Mouse (Mus musculus) ES-Bruce4 (cell line): ENCODE measurements at regions not wholly inside any gene's neighbourhood (a gene's known extent, or its start where the extent isn't known, plus 50 kb on each side); places are given as distances from the start of the nearest gene placed in this dataset.
A peak's percentile ranks its signal among the peaks of the same experiment; 100 is the strongest.
"Not testable (repeated sequence)": the region's sequence is repeated elsewhere in the genome, so short reads cannot be mapped to it uniquely, and the experiment has no call there.

Experiments
- H3K27ac ChIP-seq: 2 replicates; pipeline ENCODE4 v1.5.1; 2012; ENCODE audit warnings: low read length, inconsistent platforms; ENCODE audit not compliant: insufficient read depth
- H3K27me3 ChIP-seq: 2 replicates; pipeline ENCODE4 v1.6.1; 2012; ENCODE audit warnings: mild to moderate bottlenecking, low read length, inconsistent platforms; ENCODE audit not compliant: control insufficient read depth, poor library complexity, insufficient read depth, severe bottlenecking
- H3K36me3 ChIP-seq: 2 replicates; pipeline ENCODE4 v1.6.1; 2012; ENCODE audit warnings: inconsistent platforms, mild to moderate bottlenecking, low read length, moderate library complexity; ENCODE audit not compliant: control insufficient read depth, poor library complexity, insufficient read depth, severe bottlenecking
- H3K4me1 ChIP-seq: one replicate; pipeline ENCODE4 v1.8.1; 2011; ENCODE audit warnings: low read length; ENCODE audit not compliant: control insufficient read depth, insufficient read depth
- H3K4me3 ChIP-seq: 2 replicates; pipeline ENCODE4 v1.5.1; 2011; ENCODE audit warnings: low read depth, mild to moderate bottlenecking, low read length
- H3K9ac ChIP-seq: 2 replicates; pipeline ENCODE4 v1.6.1; 2012; ENCODE audit warnings: low read depth, mild to moderate bottlenecking, inconsistent platforms; ENCODE audit not compliant: poor library complexity, severe bottlenecking
- H3K9me3 ChIP-seq: replicated peaks from 2 replicates; pipeline ENCODE4 v1.6.1; 2012; ENCODE audit warnings: mild to moderate bottlenecking, low read length, inconsistent platforms; ENCODE audit not compliant: control insufficient read depth, poor library complexity, insufficient read depth, severe bottlenecking
- CTCF ChIP-seq: IDR thresholded peaks from one replicate; pipeline ENCODE4 v1.8.1; 2011; ENCODE audit warnings: low read depth, low read length
- EP300 ChIP-seq: IDR thresholded peaks from 2 replicates; pipeline ENCODE4 v1.6.1; 2011; ENCODE audit warnings: low read depth, low read length; ENCODE audit not compliant: insufficient read depth
- POLR2A ChIP-seq: IDR thresholded peaks from one replicate; pipeline ENCODE4 v1.8.1; 2011; ENCODE audit warnings: low read length; ENCODE audit not compliant: insufficient read depth

- no peaks in the 10 kb centered on the region for H3K36me3 ChIP-seq
- TF ChIP-seq POLR2A (no peak), CTCF (no peak), EP300 (no peak)
- H3K4me1 ChIP-seq, result no peaks in the 10 kb centered on the region
- no peak overlapping the region for H3K27ac ChIP-seq
- no peaks in the 10 kb centered on the region for H3K27me3 ChIP-seq
- no peak overlapping the region for H3K4me3 ChIP-seq
- no peaks in the 10 kb centered on the region for H3K9me3 ChIP-seq
- no peak overlapping the region for H3K9ac ChIP-seq
Measured at GRCm38 (mm10) chr4:35325300-35325699, 99.3 kb upstream of the C9orf72 start.

GRCm38 (mm10) chr4:35322432-35323173 lies 96.6 kb upstream of the C9orf72 start:
- TF ChIP-seq CTCF, result no peak
- no peak for TF ChIP-seq POLR2A
- TF ChIP-seq EP300, result no peak
- Histone ChIP-seq H3K9ac (no peak overlapping the region), H3K27ac (no peak overlapping the region), H3K27me3 (no peaks in the 10 kb centered on the region), H3K4me1 (no peaks in the 10 kb centered on the region), H3K9me3 (no peaks in the 10 kb centered on the region), H3K36me3 (no peaks in the 10 kb centered on the region), H3K4me3 (no peak overlapping the region)

GRCm38 (mm10) chr4:35310396-35310977 lies 84.5 kb upstream of the C9orf72 start:
- H3K27me3 ChIP-seq, result no peaks in the 10 kb centered on the region
- H3K27ac ChIP-seq, result no peak overlapping the region
- H3K9ac ChIP-seq, result no peak overlapping the region
- no peaks in the 10 kb centered on the region for H3K9me3 ChIP-seq
- H3K4me1 ChIP-seq, result no peaks in the 10 kb centered on the region
- peak; percentile 55 for TF ChIP-seq CTCF
- no peak for TF ChIP-seq EP300
- no peak for TF ChIP-seq POLR2A
- no peak overlapping the region for H3K4me3 ChIP-seq
- no peaks in the 10 kb centered on the region for H3K36me3 ChIP-seq

- Histone ChIP-seq H3K9ac (no peak overlapping the region), H3K9me3 (no peaks in the 10 kb centered on the region), H3K27me3 (no peaks in the 10 kb centered on the region), H3K4me1 (no peaks in the 10 kb centered on the region), H3K36me3 (no peaks in the 10 kb centered on the region), H3K4me3 (no peak overlapping the region), H3K27ac (no peak overlapping the region)
- no peak for TF ChIP-seq POLR2A
- no peak for TF ChIP-seq EP300
- TF ChIP-seq CTCF, result peak; percentile 40
Measured at GRCm38 (mm10) chr4:35308221-35308620, 82.2 kb upstream of the C9orf72 start.

GRCm38 (mm10) chr4:35305210-35305609 lies 79.2 kb upstream of the C9orf72 start:
- Histone ChIP-seq H3K9me3 (no peaks in the 10 kb centered on the region), H3K9ac (no peak overlapping the region), H3K4me1 (no peaks in the 10 kb centered on the region), H3K4me3 (no peak overlapping the region), H3K27me3 (no peaks in the 10 kb centered on the region), H3K27ac (no peak overlapping the region), H3K36me3 (no peaks in the 10 kb centered on the region)
- TF ChIP-seq CTCF, result no peak
- no peak for TF ChIP-seq POLR2A

GRCm38 (mm10) chr4:35300848-35301247 lies 74.9 kb upstream of the C9orf72 start:
- H3K9me3 ChIP-seq, result no peaks in the 10 kb centered on the region
- no peak overlapping the region for H3K9ac ChIP-seq
- H3K4me3 ChIP-seq, result no peak overlapping the region
- no peaks in the 10 kb centered on the region for H3K27me3 ChIP-seq
- H3K27ac ChIP-seq, result no peak overlapping the region
- TF ChIP-seq EP300 (no peak), POLR2A (no peak), CTCF (no peak)
- H3K36me3 ChIP-seq, result no peaks in the 10 kb centered on the region
- no peaks in the 10 kb centered on the region for H3K4me1 ChIP-seq

GRCm38 (mm10) chr4:35300374-35300773 lies 74.4 kb upstream of the C9orf72 start:
- H3K9me3 ChIP-seq, H3K27me3 ChIP-seq, H3K4me3 ChIP-seq, H3K36me3 ChIP-seq, H3K9ac ChIP-seq, H3K4me1 ChIP-seq, H3K27ac ChIP-seq: not testable (repeated sequence)
